Mouse (Mus musculus): ENCODE measurements around the gene Parp2. TPM values are rescaled to one million over a fixed set of nuclear protein-coding genes. Genes with fewer than 3 reads are reported as not detected.
"Not testable (repeated sequence)": the region's sequence is repeated elsewhere in the genome, so short reads cannot be mapped to it uniquely, and the experiment has no call there.

The Parp2 gene
- polyA plus RNA-seq, 1 experiment from 2014 or later: 27.6 TPM

GRCm38 (mm10) chr14:50855788-50856187, 48.1 kb downstream of the Parp2 start:
- no peak for ATAC-seq
- peaks cover 23% of the 10 kb centered on the region for H3K36me3 ChIP-seq (ENCODE audit: insufficient read depth, low read length)
- 76% methylated on average over 5 of the region's 5 CpGs for WGBS

GRCm38 (mm10) chr14:50862641-50863040, 55.0 kb downstream of the Parp2 start:
- Histone ChIP-seq H3K4me2 (replicated peaks; ENCODE audit: low read depth, low read length) (no peak overlapping the region), H3K4me1 (ENCODE audit: insufficient read depth, low read depth, low read length) (no peaks in the 10 kb centered on the region), H3K4me3 (ENCODE audit: low read depth, low read length) (no peak overlapping the region), H3K9ac (replicated peaks; ENCODE audit: low read depth) (no peak overlapping the region), H3K9me3 (ENCODE audit: low read length) (no peaks in the 10 kb centered on the region), H3K27ac (ENCODE audit: low read length) (no peak overlapping the region), H3K27me3 (replicated peaks; ENCODE audit: insufficient read depth, low read length) (no peaks in the 10 kb centered on the region), H3K36me3 (ENCODE audit: insufficient read depth, low read length) (0 out of 2 replicates have a peak, but pooled peaks cover 12% of the 10 kb centered on the region)
- TF ChIP-seq EP300 (IDR thresholded peaks at IDR 0.05) (no peak), CTCF (IDR thresholded peaks at IDR 0.05) (no peak)
- no peak for ATAC-seq
- DNase-seq (ENCODE audit: low spot score): no peak
- 84% methylated on average over 10 of the region's 10 CpGs for WGBS

More at GRCm38 (mm10) chr14:50855788-50856187, 48.1 kb downstream of the Parp2 start:
- H3K4me2 ChIP-seq (replicated peaks; ENCODE audit: low read depth, low read length): no peak overlapping the region
- no peaks in the 10 kb centered on the region for H3K27me3 ChIP-seq (replicated peaks; ENCODE audit: insufficient read depth, low read length)
- no peak overlapping the region for H3K9ac ChIP-seq (replicated peaks; ENCODE audit: low read depth)
- TF ChIP-seq CTCF (IDR thresholded peaks at IDR 0.05) (no peak), EP300 (IDR thresholded peaks at IDR 0.05) (no peak)
- no peak overlapping the region for H3K27ac ChIP-seq (ENCODE audit: low read length)
- H3K4me3 ChIP-seq (ENCODE audit: low read depth, low read length): no peak overlapping the region
- DNase-seq (ENCODE audit: low spot score): no peak
- no peaks in the 10 kb centered on the region for H3K4me1 ChIP-seq (ENCODE audit: insufficient read depth, low read depth, low read length)
- no peaks in the 10 kb centered on the region for H3K9me3 ChIP-seq (ENCODE audit: low read length)

- DNase-seq (ENCODE audit: low spot score); ATAC-seq; H3K4me1 ChIP-seq (ENCODE audit: insufficient read depth, low read depth, low read length); H3K27ac ChIP-seq (ENCODE audit: low read length); H3K4me2 ChIP-seq (replicated peaks; ENCODE audit: low read depth, low read length); H3K36me3 ChIP-seq (ENCODE audit: insufficient read depth, low read length); H3K4me3 ChIP-seq (ENCODE audit: low read depth, low read length); H3K27me3 ChIP-seq (replicated peaks; ENCODE audit: insufficient read depth, low read length); H3K9ac ChIP-seq (replicated peaks; ENCODE audit: low read depth); H3K9me3 ChIP-seq (ENCODE audit: low read length): not testable (repeated sequence)
These were observed 57.4 kb downstream of the Parp2 start for GRCm38 (mm10) chr14:50865005-50865404.

DNA sequence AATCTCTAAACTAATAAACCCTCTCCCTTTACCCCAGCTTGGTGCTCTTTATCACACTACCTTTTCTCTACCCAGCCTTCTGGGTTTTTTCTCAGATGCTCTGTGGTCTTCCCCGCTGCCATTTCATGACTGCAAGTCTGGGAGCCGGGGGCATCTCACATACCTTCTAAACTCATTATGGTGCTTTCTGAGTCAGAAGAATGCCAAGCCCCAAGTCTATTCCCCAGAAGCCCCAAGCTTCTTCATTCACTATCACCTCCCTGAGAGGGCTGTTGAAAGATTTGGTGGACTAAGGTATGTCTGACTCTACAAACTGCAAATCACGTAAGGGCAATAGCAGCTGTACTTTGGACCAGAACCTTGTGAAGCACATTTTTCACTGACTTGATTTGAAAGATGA, 59.3 kb downstream of the Parp2 start:
- no peaks in the 10 kb centered on the region for H3K9me3 ChIP-seq (ENCODE audit: low read length)
- no peak overlapping the region for H3K4me2 ChIP-seq (replicated peaks; ENCODE audit: low read depth, low read length)
- no peak overlapping the region for H3K4me3 ChIP-seq (ENCODE audit: low read depth, low read length)
- no peak overlapping the region for H3K27ac ChIP-seq (ENCODE audit: low read length)
- H3K36me3 ChIP-seq (ENCODE audit: insufficient read depth, low read length): no peaks in the 10 kb centered on the region
- H3K9ac ChIP-seq (replicated peaks; ENCODE audit: low read depth): no peak overlapping the region
- WGBS: 97% methylated on average over 3 of the region's 3 CpGs
- TF ChIP-seq EP300 (IDR thresholded peaks at IDR 0.05) (no peak), CTCF (IDR thresholded peaks at IDR 0.05) (no peak)
- no peaks in the 10 kb centered on the region for H3K4me1 ChIP-seq (ENCODE audit: insufficient read depth, low read depth, low read length)
- ATAC-seq (no peak), DNase-seq (ENCODE audit: low spot score) (no peak)
- H3K27me3 ChIP-seq (replicated peaks; ENCODE audit: insufficient read depth, low read length): no peaks in the 10 kb centered on the region

DNA sequence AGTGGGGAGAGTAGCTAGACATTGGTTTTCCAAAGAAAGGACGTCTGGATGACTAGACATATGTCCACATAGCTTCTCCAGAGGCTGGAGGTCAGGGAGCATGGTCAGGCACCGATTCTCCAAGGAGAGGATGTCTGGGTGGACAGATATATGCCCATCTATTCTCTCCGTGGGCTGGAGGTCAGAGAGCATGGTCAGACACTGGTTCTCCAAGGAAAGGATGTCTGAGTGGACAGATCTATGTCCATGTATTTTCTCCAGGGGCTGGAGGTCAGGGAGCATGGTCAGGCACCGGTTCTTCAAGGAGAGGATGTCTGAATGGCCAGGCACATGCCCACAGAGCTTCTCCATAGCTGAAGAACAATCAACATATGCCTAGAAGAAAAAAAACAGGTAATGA, 60.6 kb downstream of the Parp2 start:
- DNase-seq (ENCODE audit: low spot score) (no peak), ATAC-seq (no peak)
- Histone ChIP-seq H3K27me3 (replicated peaks; ENCODE audit: insufficient read depth, low read length) (no peaks in the 10 kb centered on the region), H3K4me1 (ENCODE audit: insufficient read depth, low read depth, low read length) (no peaks in the 10 kb centered on the region), H3K4me3 (ENCODE audit: low read depth, low read length) (no peak overlapping the region), H3K36me3 (ENCODE audit: insufficient read depth, low read length) (no peaks in the 10 kb centered on the region), H3K27ac (ENCODE audit: low read length) (no peak overlapping the region), H3K9me3 (ENCODE audit: low read length) (no peaks in the 10 kb centered on the region), H3K4me2 (replicated peaks; ENCODE audit: low read depth, low read length) (no peak overlapping the region), H3K9ac (replicated peaks; ENCODE audit: low read depth) (no peak overlapping the region)
- TF ChIP-seq CTCF (IDR thresholded peaks at IDR 0.05) (no peak), EP300 (IDR thresholded peaks at IDR 0.05) (no peak)
- WGBS: 73% methylated on average over 4 of the region's 4 CpGs

- Histone ChIP-seq H3K27me3 (replicated peaks; ENCODE audit: insufficient read depth, low read length) (no peaks in the 10 kb centered on the region), H3K4me2 (replicated peaks; ENCODE audit: low read depth, low read length) (no peak overlapping the region), H3K36me3 (ENCODE audit: insufficient read depth, low read length) (no peaks in the 10 kb centered on the region), H3K4me1 (ENCODE audit: insufficient read depth, low read depth, low read length) (no peaks in the 10 kb centered on the region), H3K9ac (replicated peaks; ENCODE audit: low read depth) (no peak overlapping the region), H3K27ac (ENCODE audit: low read length) (no peak overlapping the region), H3K4me3 (ENCODE audit: low read depth, low read length) (no peak overlapping the region), H3K9me3 (ENCODE audit: low read length) (no peaks in the 10 kb centered on the region)
- ATAC-seq: no peak
- TF ChIP-seq EP300 (IDR thresholded peaks at IDR 0.05) (no peak), CTCF (IDR thresholded peaks at IDR 0.05) (no peak)
- WGBS: 91% methylated on average over 5 of the region's 5 CpGs
- DNase-seq (ENCODE audit: low spot score): no peak
These were observed 61.0 kb downstream of the Parp2 start for GRCm38 (mm10) chr14:50868656-50869055.
